Comparison of ENCODE assay signal across 30 mouse cellular contexts in genomic region chr16:17542632-17543031, GRCm38 (mm10). TPM values are rescaled to one million over a fixed set of nuclear protein-coding genes. Genes with fewer than 3 reads are reported as not detected.
DNase-seq lines count a peak whose midpoint lies in the region; ATAC-seq and TF ChIP-seq lines count a peak whose summit lies in the region.
"Had no signal": no experiment of that assay in that cellular context is flagged by ENCODE, and none has a peak within 500 bp of the region (broad histone marks: within the 10 kb centered on the region; RNA-seq: fewer than 3 reads in every experiment).

No protein-coding gene starts in this region.

- no peaks in the 10 kb centered on the region for H3K36me3 ChIP-seq in forebrain, embryonic 11.5 days (ENCODE audit: control insufficient read depth, insufficient read depth, low read length)
- no peaks in the 10 kb centered on the region for H3K36me3 ChIP-seq in forebrain, embryonic 10.5 days (replicated peaks)
- H3K36me3 ChIP-seq in midbrain, embryonic 11.5 days (ENCODE audit: control insufficient read depth, insufficient read depth, low read length), result no peaks in the 10 kb centered on the region
- H3K36me3 ChIP-seq in midbrain, embryonic 13.5 days, result no peaks in the 10 kb centered on the region
- no peaks in the 10 kb centered on the region for H3K36me3 ChIP-seq in lung, postnatal 0 days (ENCODE audit: insufficient read depth, low read length)
- H3K36me3 ChIP-seq: embryonic facial prominence, embryonic 13.5 days; heart, embryonic 12.5 days; hindbrain, embryonic 13.5 days; limb, embryonic 12.5 days; liver, embryonic 15.5 days; lung, embryonic 15.5 days; midbrain, embryonic 12.5 days had no signal

- TF ChIP-seq EP300 in lung, postnatal 0 days (IDR thresholded peaks at IDR 0.05), result no peak

- no peak overlapping the region for H3K9ac ChIP-seq in forebrain, embryonic 11.5 days (ENCODE audit: low read length)
- H3K9ac ChIP-seq in midbrain, embryonic 11.5 days (ENCODE audit: low read length), result no peak overlapping the region
- no peak overlapping the region for H3K9ac ChIP-seq in midbrain, embryonic 13.5 days (replicated peaks)
- no peak overlapping the region for H3K9ac ChIP-seq in lung, postnatal 0 days (replicated peaks; ENCODE audit: low read depth)
- H3K9ac ChIP-seq: embryonic facial prominence, embryonic 13.5 days; heart, embryonic 12.5 days; hindbrain, embryonic 13.5 days; limb, embryonic 12.5 days; liver, embryonic 15.5 days; lung, embryonic 15.5 days; midbrain, embryonic 12.5 days had no signal

- no peak overlapping the region for H3K4me3 ChIP-seq in forebrain, embryonic 11.5 days (ENCODE audit: low read depth, low read length)
- no peak overlapping the region for H3K4me3 ChIP-seq in forebrain, embryonic 10.5 days
- no peak overlapping the region for H3K4me3 ChIP-seq in midbrain, embryonic 11.5 days (ENCODE audit: low read depth, low read length)
- H3K4me3 ChIP-seq in midbrain, embryonic 13.5 days (replicated peaks), result no peak overlapping the region
- H3K4me3 ChIP-seq in lung, postnatal 0 days (ENCODE audit: low read depth, low read length), result no peak overlapping the region
- H3K4me3 ChIP-seq: embryonic facial prominence, embryonic 13.5 days; erythroblast, embryonic 14.5 days; gastrocnemius, adult 2 months; heart, embryonic 12.5 days; hindbrain, embryonic 13.5 days; limb, embryonic 12.5 days; liver, embryonic 15.5 days; lung, embryonic 15.5 days; midbrain, embryonic 12.5 days had no signal

- no peaks in the 10 kb centered on the region for H3K9me3 ChIP-seq in forebrain, embryonic 11.5 days (ENCODE audit: control insufficient read depth, low read length)
- H3K9me3 ChIP-seq in forebrain, embryonic 10.5 days, result no peaks in the 10 kb centered on the region
- no peaks in the 10 kb centered on the region for H3K9me3 ChIP-seq in midbrain, embryonic 11.5 days (ENCODE audit: control insufficient read depth, low read length)
- H3K9me3 ChIP-seq in midbrain, embryonic 13.5 days, result no peaks in the 10 kb centered on the region
- no peaks in the 10 kb centered on the region for H3K9me3 ChIP-seq in lung, postnatal 0 days (ENCODE audit: low read length)
- H3K9me3 ChIP-seq: embryonic facial prominence, embryonic 13.5 days; heart, embryonic 12.5 days; hindbrain, embryonic 13.5 days; liver, embryonic 15.5 days; lung, embryonic 15.5 days; midbrain, embryonic 12.5 days had no signal

- DNase-seq in forebrain, embryonic 11.5 days (ENCODE audit: low spot score), result peak; percentile 8
- DNase-seq in forebrain, embryonic 10.5 days (ENCODE audit: extremely low spot score, low spot score), result no peak
- DNase-seq in midbrain, embryonic 11.5 days (ENCODE audit: low spot score, missing footprints), result peak; percentile 49
- peak; percentile 80 for DNase-seq in fibroblast of lung, adult 2 months (ENCODE audit: low read depth)
- DNase-seq in lung, postnatal 0 days (ENCODE audit: low spot score), result no peak
- DNase-seq in thymus, postnatal 14 days, result no peak
- DNase-seq: adrenal gland, postnatal 10 days; cerebellum, adult 11 months; cerebellum, adult 9-11 months; gastrocnemius, adult 2 months; gastrocnemius, postnatal 36 days; heart, adult 18-20 months; heart, postnatal 4 days; kidney, adult 8-10 months; kidney, postnatal 4 days had no signal

- no peaks in the 10 kb centered on the region for H3K4me1 ChIP-seq in forebrain, embryonic 11.5 days (replicated peaks; ENCODE audit: control insufficient read depth, insufficient read depth, low read length)
- H3K4me1 ChIP-seq in forebrain, embryonic 10.5 days, result no peaks in the 10 kb centered on the region
- H3K4me1 ChIP-seq in midbrain, embryonic 11.5 days (ENCODE audit: control insufficient read depth, insufficient read depth, low read length), result no peaks in the 10 kb centered on the region
- no peaks in the 10 kb centered on the region for H3K4me1 ChIP-seq in midbrain, embryonic 13.5 days (replicated peaks)
- no peaks in the 10 kb centered on the region for H3K4me1 ChIP-seq in lung, postnatal 0 days (ENCODE audit: insufficient read depth, low read depth, low read length)
- H3K4me1 ChIP-seq: embryonic facial prominence, embryonic 13.5 days; heart, embryonic 12.5 days; hindbrain, embryonic 13.5 days; limb, embryonic 12.5 days; liver, embryonic 15.5 days; lung, embryonic 15.5 days; midbrain, embryonic 12.5 days had no signal

- TF ChIP-seq CTCF in lung, postnatal 0 days (IDR thresholded peaks at IDR 0.05), result no peak

- no peak for ATAC-seq in forebrain, embryonic 11.5 days (replicated peaks; ENCODE audit: low FRiP score)
- ATAC-seq in midbrain, embryonic 11.5 days (ENCODE audit: low FRiP score), result no peak
- ATAC-seq in midbrain, embryonic 13.5 days, result no peak
- ATAC-seq in lung, postnatal 0 days, result no peak
- ATAC-seq: activated CD4-positive, CD25-positive, alpha-beta regulatory T cell, adult 4 months; CD4-positive, CD25-positive, alpha-beta regulatory T cell, adult 4 months; forebrain, embryonic 14.5 days; intestine, embryonic 16.5 days had no signal

- no peak overlapping the region for H3K27ac ChIP-seq in forebrain, embryonic 11.5 days (ENCODE audit: low read depth, low read length)
- no peak overlapping the region for H3K27ac ChIP-seq in forebrain, embryonic 10.5 days
- H3K27ac ChIP-seq in midbrain, embryonic 11.5 days (ENCODE audit: low read depth, low read length), result no peak overlapping the region
- no peak overlapping the region for H3K27ac ChIP-seq in midbrain, embryonic 13.5 days
- H3K27ac ChIP-seq in lung, postnatal 0 days (ENCODE audit: low read length), result no peak overlapping the region
- H3K27ac ChIP-seq: embryonic facial prominence, embryonic 13.5 days; gastrocnemius, adult 2 months; hindbrain, embryonic 13.5 days; kidney, postnatal 0 days; limb, embryonic 12.5 days; liver, embryonic 15.5 days; lung, embryonic 15.5 days; midbrain, embryonic 12.5 days had no signal

- H3K4me2 ChIP-seq in forebrain, embryonic 11.5 days (ENCODE audit: low read depth, low read length, severe bottlenecking), result no peak overlapping the region
- no peak overlapping the region for H3K4me2 ChIP-seq in midbrain, embryonic 11.5 days
- no peak overlapping the region for H3K4me2 ChIP-seq in midbrain, embryonic 13.5 days (replicated peaks)
- no peak overlapping the region for H3K4me2 ChIP-seq in lung, postnatal 0 days (replicated peaks; ENCODE audit: low read depth, low read length)
- H3K4me2 ChIP-seq: embryonic facial prominence, embryonic 13.5 days; heart, embryonic 12.5 days; hindbrain, embryonic 13.5 days; limb, embryonic 12.5 days; liver, embryonic 15.5 days; lung, embryonic 15.5 days; midbrain, embryonic 12.5 days had no signal

- WGBS in forebrain, embryonic 11.5 days, result 81% methylated on average over 2 of the region's 2 CpGs
- 89% methylated on average over 2 of the region's 2 CpGs for WGBS in forebrain, embryonic 10.5 days
- 86% methylated on average over 2 of the region's 2 CpGs for WGBS in midbrain, embryonic 11.5 days
- WGBS in midbrain, embryonic 13.5 days, result 78% methylated on average over 2 of the region's 2 CpGs
- 60% methylated on average over 2 of the region's 2 CpGs for WGBS in lung, postnatal 0 days

- H3K27me3 ChIP-seq in forebrain, embryonic 11.5 days (ENCODE audit: control insufficient read depth, insufficient read depth, low read length), result no peaks in the 10 kb centered on the region
- H3K27me3 ChIP-seq in forebrain, embryonic 10.5 days (ENCODE audit: poor library complexity, severe bottlenecking), result no peaks in the 10 kb centered on the region
- no peaks in the 10 kb centered on the region for H3K27me3 ChIP-seq in midbrain, embryonic 11.5 days (ENCODE audit: control insufficient read depth, insufficient read depth, low read length)
- H3K27me3 ChIP-seq in midbrain, embryonic 13.5 days, result no peaks in the 10 kb centered on the region
- no peaks in the 10 kb centered on the region for H3K27me3 ChIP-seq in lung, postnatal 0 days (replicated peaks; ENCODE audit: insufficient read depth, low read length)
- H3K27me3 ChIP-seq: hindbrain, embryonic 13.5 days had no signal

RNA-seq across cellular contexts. Expression of gene Thap7, which starts 11.7 kb away (rescaled TPM):
- polyA plus RNA-seq in forebrain, embryonic 11.5 days (2014; fragmentation: Nextera tagmentation; extraction: Ambion mirVana), result 50.2 and 55.6 TPM in 2 replicates
- 51.7 and 53.4 TPM in 2 replicates for polyA plus RNA-seq in forebrain, embryonic 10.5 days (2016; fragmentation: Nextera tagmentation; extraction: Ambion mirVana)
- 46.7 and 47.1 TPM in 2 replicates for polyA plus RNA-seq in midbrain, embryonic 11.5 days (2014; fragmentation: Nextera tagmentation; extraction: Ambion mirVana)
- polyA plus RNA-seq in midbrain, embryonic 13.5 days (2015; fragmentation: Nextera tagmentation; extraction: Ambion mirVana), result 61.7 and 65.0 TPM in 2 replicates
- polyA plus RNA-seq in lung, postnatal 0 days (2015; fragmentation: Nextera tagmentation; extraction: Ambion mirVana), result 49.5 and 53.4 TPM in 2 replicates

RNA-seq across cellular contexts. Expression of gene Lrrc74b, which starts 18.4 kb away (rescaled TPM):
- 0.12 and 0.57 TPM in 2 replicates for polyA plus RNA-seq in forebrain, embryonic 11.5 days (2014; fragmentation: Nextera tagmentation; extraction: Ambion mirVana)
- polyA plus RNA-seq in forebrain, embryonic 10.5 days (2016; fragmentation: Nextera tagmentation; extraction: Ambion mirVana), result 0.26 and 0.51 TPM in 2 replicates
- 0.14 and 0.23 TPM in 2 replicates for polyA plus RNA-seq in midbrain, embryonic 11.5 days (2014; fragmentation: Nextera tagmentation; extraction: Ambion mirVana)
- 0.28 and 0.55 TPM in 2 replicates for polyA plus RNA-seq in midbrain, embryonic 13.5 days (2015; fragmentation: Nextera tagmentation; extraction: Ambion mirVana)
- 5.3 and 7.7 TPM in 2 replicates for polyA plus RNA-seq in lung, postnatal 0 days (2015; fragmentation: Nextera tagmentation; extraction: Ambion mirVana)
- polyA plus RNA-seq: activated CD4-positive, CD25-positive, alpha-beta regulatory T cell, adult 4 months; CD4-positive, CD25-positive, alpha-beta regulatory T cell, adult 4 months; embryonic facial prominence, embryonic 13.5 days; limb, embryonic 12.5 days; liver, adult 2 months; liver, embryonic 15.5 days had no signal

RNA-seq across cellular contexts. Expression of gene P2rx6, which starts 19.1 kb away (rescaled TPM):
- 0.35 and 0.75 TPM in 2 replicates for polyA plus RNA-seq in forebrain, embryonic 11.5 days (2014; fragmentation: Nextera tagmentation; extraction: Ambion mirVana)
- polyA plus RNA-seq in forebrain, embryonic 10.5 days (2016; fragmentation: Nextera tagmentation; extraction: Ambion mirVana), result 0.46 and 0.62 TPM in 2 replicates
- polyA plus RNA-seq in midbrain, embryonic 11.5 days (2014; fragmentation: Nextera tagmentation; extraction: Ambion mirVana), result 0.41 and 0.86 TPM in 2 replicates
- 1.0 and 1.3 TPM in 2 replicates for polyA plus RNA-seq in midbrain, embryonic 13.5 days (2015; fragmentation: Nextera tagmentation; extraction: Ambion mirVana)
- polyA plus RNA-seq in lung, postnatal 0 days (2015; fragmentation: Nextera tagmentation; extraction: Ambion mirVana), result 3.3 and 3.6 TPM in 2 replicates
- polyA plus RNA-seq: activated CD4-positive, CD25-positive, alpha-beta regulatory T cell, adult 4 months; CD4-positive, CD25-positive, alpha-beta regulatory T cell, adult 4 months; erythroblast, embryonic 14.5 days; liver, adult 2 months had no signal

RNA-seq across cellular contexts. Expression of gene Lztr1, which starts 34.1 kb away (rescaled TPM):
- polyA plus RNA-seq in forebrain, embryonic 11.5 days (2014; fragmentation: Nextera tagmentation; extraction: Ambion mirVana), result 97.5 and 106 TPM in 2 replicates
- polyA plus RNA-seq in forebrain, embryonic 10.5 days (2016; fragmentation: Nextera tagmentation; extraction: Ambion mirVana), result 78.1 and 92.3 TPM in 2 replicates
- polyA plus RNA-seq in midbrain, embryonic 11.5 days (2014; fragmentation: Nextera tagmentation; extraction: Ambion mirVana), result 70.5 and 77.2 TPM in 2 replicates
- 124 and 133 TPM in 2 replicates for polyA plus RNA-seq in midbrain, embryonic 13.5 days (2015; fragmentation: Nextera tagmentation; extraction: Ambion mirVana)
- 63.3 and 64.7 TPM in 2 replicates for polyA plus RNA-seq in lung, postnatal 0 days (2015; fragmentation: Nextera tagmentation; extraction: Ambion mirVana)

RNA-seq across cellular contexts. Expression of gene Slc7a4, which starts 40.4 kb away (rescaled TPM):
- polyA plus RNA-seq in forebrain, embryonic 11.5 days (2014; fragmentation: Nextera tagmentation; extraction: Ambion mirVana), result 3.1 and 4.0 TPM in 2 replicates
- 2.2 and 2.7 TPM in 2 replicates for polyA plus RNA-seq in forebrain, embryonic 10.5 days (2016; fragmentation: Nextera tagmentation; extraction: Ambion mirVana)
- polyA plus RNA-seq in midbrain, embryonic 11.5 days (2014; fragmentation: Nextera tagmentation; extraction: Ambion mirVana), result 1.5 and 2.0 TPM in 2 replicates
- 13.8 and 14.3 TPM in 2 replicates for polyA plus RNA-seq in midbrain, embryonic 13.5 days (2015; fragmentation: Nextera tagmentation; extraction: Ambion mirVana)
- polyA plus RNA-seq in lung, postnatal 0 days (2015; fragmentation: Nextera tagmentation; extraction: Ambion mirVana), result 12.2 and 14.5 TPM in 2 replicates
- polyA plus RNA-seq: erythroblast, embryonic 14.5 days had no signal

Comparison
In these comparisons a context has a peak if more than half of its experiments do, and no peak if none do; other contexts are left out.
1. DNase-seq: peak in forebrain, embryonic 11.5 days (single experiment), midbrain, embryonic 11.5 days (single experiment) and fibroblast of lung, adult 2 months (single experiment); none in forebrain, embryonic 10.5 days (single experiment), lung, postnatal 0 days (single experiment) and thymus, postnatal 14 days (single experiment).